Mouse (Mus musculus) E14TG2a.4 (cell line): Measurements from ENCODE around the gene Lypd6.

Experiments
- H3K27me3 ChIP-seq: 2 replicates; pipeline ENCODE4 v1.6.1; 2014; ENCODE audit warnings: low read length, control low read depth; ENCODE audit not compliant: insufficient read depth
- H3K36me3 ChIP-seq: 2 replicates; pipeline ENCODE4 v1.6.1; 2014; ENCODE audit warnings: low read length, control low read depth; ENCODE audit not compliant: insufficient read depth
- H3K4me1 ChIP-seq: replicated peaks from 2 replicates; pipeline ENCODE4 v1.6.1; 2014; ENCODE audit warnings: low read depth, low read length, control low read depth
- H3K4me3 ChIP-seq: replicated peaks from 2 replicates; pipeline ENCODE4 v1.5.1; 2014; ENCODE audit warnings: mild to moderate bottlenecking, low read length
- H3K9me3 ChIP-seq: 2 replicates; pipeline ENCODE4 v1.6.1; 2014; ENCODE audit warnings: low read length, control low read depth
- CTCF ChIP-seq: conservative IDR thresholded peaks from 2 replicates; pipeline ENCODE4 v1.5.1; 2014; ENCODE audit warnings: low read length
- NANOG ChIP-seq: IDR thresholded peaks from 2 replicates; pipeline ENCODE4 v1.6.1; 2014; ENCODE audit warnings: borderline replicate concordance, low read length, mixed read lengths
- POU5F1 ChIP-seq: IDR thresholded peaks from 2 replicates; pipeline ENCODE4 v1.6.1; 2014; ENCODE audit warnings: low read length, borderline replicate concordance

The Lypd6 gene

GRCm38 (mm10) chr2:50166082-50166481 lies 99.9 kb downstream of the Lypd6 start:
- Histone ChIP-seq H3K4me1 (no peaks in the 10 kb centered on the region), H3K36me3 (no peaks in the 10 kb centered on the region), H3K4me3 (no peak overlapping the region), H3K27me3 (no peaks in the 10 kb centered on the region), H3K9me3 (peaks cover 7% of the 10 kb centered on the region; the same call in 1 of the 2 replicates)
- TF ChIP-seq NANOG (no peak), POU5F1 (no peak), CTCF (no peak)

- TF ChIP-seq POU5F1 (no peak), NANOG (no peak), CTCF (no peak)
- no peaks in the 10 kb centered on the region for H3K4me1 ChIP-seq
- H3K36me3 ChIP-seq, result no peaks in the 10 kb centered on the region
- H3K4me3 ChIP-seq, result no peak overlapping the region
- H3K27me3 ChIP-seq, result no peaks in the 10 kb centered on the region
- H3K9me3 ChIP-seq, result peaks cover 3% of the 10 kb centered on the region; the same call in 1 of the 2 replicates
Measured at GRCm38 (mm10) chr2:50173730-50174528, 107.7 kb downstream of the Lypd6 start.

GRCm38 (mm10) chr2:50175709-50176108 lies 109.5 kb downstream of the Lypd6 start:
- H3K4me1 ChIP-seq, result no peaks in the 10 kb centered on the region
- TF ChIP-seq NANOG (no peak), CTCF (no peak), POU5F1 (no peak)
- H3K36me3 ChIP-seq, result no peaks in the 10 kb centered on the region
- H3K4me3 ChIP-seq, result no peak overlapping the region
- no peaks in the 10 kb centered on the region for H3K9me3 ChIP-seq
- H3K27me3 ChIP-seq, result no peaks in the 10 kb centered on the region

GRCm38 (mm10) chr2:50179164-50179563 lies 112.9 kb downstream of the Lypd6 start:
- H3K4me1 ChIP-seq, result no peaks in the 10 kb centered on the region
- TF ChIP-seq CTCF (no peak), NANOG (no peak), POU5F1 (no peak)
- no peaks in the 10 kb centered on the region for H3K27me3 ChIP-seq
- no peaks in the 10 kb centered on the region for H3K36me3 ChIP-seq
- no peak overlapping the region for H3K4me3 ChIP-seq
- H3K9me3 ChIP-seq, result no peaks in the 10 kb centered on the region

GRCm38 (mm10) chr2:50180423-50180822 lies 114.2 kb downstream of the Lypd6 start:
- Histone ChIP-seq H3K27me3 (no peaks in the 10 kb centered on the region), H3K36me3 (no peaks in the 10 kb centered on the region), H3K9me3 (no peaks in the 10 kb centered on the region), H3K4me3 (no peak overlapping the region), H3K4me1 (no peaks in the 10 kb centered on the region)
- TF ChIP-seq NANOG (no peak), POU5F1 (no peak), CTCF (no peak)

GRCm38 (mm10) chr2:50181332-50181731 lies 115.1 kb downstream of the Lypd6 start:
- Histone ChIP-seq H3K4me1 (no peaks in the 10 kb centered on the region), H3K27me3 (no peaks in the 10 kb centered on the region), H3K36me3 (no peaks in the 10 kb centered on the region), H3K4me3 (no peak overlapping the region), H3K9me3 (no peaks in the 10 kb centered on the region)
- TF ChIP-seq CTCF (no peak), NANOG (no peak), POU5F1 (no peak)

- no peak for TF ChIP-seq NANOG
- no peak for TF ChIP-seq POU5F1
- no peak for TF ChIP-seq CTCF
Measured at GRCm38 (mm10) chr2:50186711-50187405, 120.6 kb downstream of the Lypd6 start.

GRCm38 (mm10) chr2:50188856-50189255 lies 122.6 kb downstream of the Lypd6 start:
- Histone ChIP-seq H3K4me3 (no peak overlapping the region), H3K27me3 (no peaks in the 10 kb centered on the region), H3K9me3 (no peaks in the 10 kb centered on the region), H3K4me1 (peaks cover 11% of the 10 kb centered on the region), H3K36me3 (no peaks in the 10 kb centered on the region)
- TF ChIP-seq POU5F1 (no peak), CTCF (no peak), NANOG (no peak)

More at GRCm38 (mm10) chr2:50186711-50187405, 120.6 kb downstream of the Lypd6 start:
- H3K27me3 ChIP-seq, result no peaks in the 10 kb centered on the region
- H3K9me3 ChIP-seq, result no peaks in the 10 kb centered on the region
- H3K4me1 ChIP-seq, result peaks cover 11% of the 10 kb centered on the region
- no peaks in the 10 kb centered on the region for H3K36me3 ChIP-seq
- H3K4me3 ChIP-seq, result no peak overlapping the region
